Mouse (Mus musculus): ENCODE data around the gene Gm13420.

DNA sequence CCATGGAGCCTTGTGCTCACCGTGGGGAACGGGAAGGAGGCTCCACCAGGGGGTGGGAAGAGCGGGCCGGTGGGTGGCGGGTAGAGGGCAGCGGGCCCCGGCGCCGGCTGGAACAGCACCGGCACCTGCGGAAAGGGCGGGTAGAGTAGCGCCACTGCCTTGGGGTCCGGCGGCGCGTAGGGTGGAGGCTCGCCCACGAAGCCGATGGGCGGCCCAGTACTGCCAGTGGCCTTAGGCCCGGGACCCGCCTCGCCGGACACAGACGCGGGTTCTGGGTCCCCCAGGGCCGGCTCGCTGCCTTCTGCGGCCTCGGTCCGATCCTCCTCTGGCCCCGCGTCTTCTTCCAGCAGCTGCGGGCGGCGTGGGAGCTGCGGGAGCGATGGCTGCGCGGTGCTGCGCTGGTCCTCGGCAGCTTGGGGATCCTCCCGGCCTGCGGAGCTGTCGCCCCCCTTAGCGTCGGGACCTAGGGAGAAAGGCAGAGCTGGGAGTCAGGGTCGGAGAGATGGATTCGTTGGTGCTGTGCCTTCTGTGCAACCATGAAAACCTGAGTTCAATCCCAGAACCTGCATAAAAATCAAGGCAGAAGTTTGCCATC, 4.2 kb downstream of the Gm13420 start:
- TF ChIP-seq POLR2A (IDR thresholded peaks at IDR 0.05; ENCODE audit: extremely low read depth, insufficient read depth, low read length) (no peak), CTCF (IDR thresholded peaks at IDR 0.05; ENCODE audit: extremely low read depth, insufficient read depth, low read length) (no peak)

Measured in cortical plate, adult 2 months (tissue).